Mouse (Mus musculus) embryo, embryonic 10 days (tissue): ENCODE measurements around the gene Ttc37.

ENCODE experiments used
- DNase-seq: peaks from one replicate; pipeline ENCODE4 v3.0.0-alpha.2; 2015; ENCODE audit warnings: low spot score

The Ttc37 gene

DNA sequence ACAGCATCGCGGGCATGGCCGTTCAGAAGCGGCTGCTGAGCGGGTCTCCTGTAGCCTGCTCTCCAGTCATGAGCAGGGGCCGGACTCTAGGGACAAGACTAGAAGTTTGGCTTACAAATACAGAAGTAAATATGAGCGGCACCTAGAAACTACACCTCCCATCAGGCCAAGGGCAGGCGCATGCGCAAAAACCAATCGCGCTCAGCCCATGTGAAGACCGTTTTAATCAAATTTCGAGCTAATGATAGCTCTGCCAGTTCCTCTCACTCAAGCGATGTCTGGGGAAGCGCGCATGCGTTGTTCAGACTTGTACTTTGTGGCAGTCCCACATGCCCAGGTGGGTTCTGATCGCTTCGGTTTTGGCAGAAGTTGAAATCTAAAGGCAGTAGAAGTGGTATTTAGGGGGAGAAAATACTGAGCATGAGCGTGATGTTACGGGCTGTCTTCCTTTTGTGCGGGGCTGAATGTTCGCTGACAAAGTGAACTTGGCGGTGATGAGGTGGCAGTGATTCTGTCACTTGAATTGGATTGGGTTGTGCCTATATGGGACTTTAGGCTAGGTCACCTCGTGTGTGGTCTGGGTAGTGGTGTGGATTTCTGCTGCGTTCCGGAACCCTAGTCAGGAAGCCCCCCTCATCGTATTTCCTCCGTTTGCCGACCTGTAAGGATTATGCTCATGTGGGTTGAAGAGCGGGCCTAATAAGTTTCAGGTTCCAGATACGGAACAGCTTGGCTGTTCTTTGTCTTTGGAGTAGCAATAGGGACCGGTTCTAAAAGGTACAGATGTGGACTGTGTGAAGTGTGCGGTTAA is at the start of gene Ttc37, which contains the start of gene Arsk:
Gene Ttc37 (plus strand): TSS at position 242 of the 811 bp plus-strand sequence.
Gene Arsk (minus strand): TSS at position 168 of the 811 bp plus-strand sequence.
- DNase-seq = peak; percentile 99

DNA sequence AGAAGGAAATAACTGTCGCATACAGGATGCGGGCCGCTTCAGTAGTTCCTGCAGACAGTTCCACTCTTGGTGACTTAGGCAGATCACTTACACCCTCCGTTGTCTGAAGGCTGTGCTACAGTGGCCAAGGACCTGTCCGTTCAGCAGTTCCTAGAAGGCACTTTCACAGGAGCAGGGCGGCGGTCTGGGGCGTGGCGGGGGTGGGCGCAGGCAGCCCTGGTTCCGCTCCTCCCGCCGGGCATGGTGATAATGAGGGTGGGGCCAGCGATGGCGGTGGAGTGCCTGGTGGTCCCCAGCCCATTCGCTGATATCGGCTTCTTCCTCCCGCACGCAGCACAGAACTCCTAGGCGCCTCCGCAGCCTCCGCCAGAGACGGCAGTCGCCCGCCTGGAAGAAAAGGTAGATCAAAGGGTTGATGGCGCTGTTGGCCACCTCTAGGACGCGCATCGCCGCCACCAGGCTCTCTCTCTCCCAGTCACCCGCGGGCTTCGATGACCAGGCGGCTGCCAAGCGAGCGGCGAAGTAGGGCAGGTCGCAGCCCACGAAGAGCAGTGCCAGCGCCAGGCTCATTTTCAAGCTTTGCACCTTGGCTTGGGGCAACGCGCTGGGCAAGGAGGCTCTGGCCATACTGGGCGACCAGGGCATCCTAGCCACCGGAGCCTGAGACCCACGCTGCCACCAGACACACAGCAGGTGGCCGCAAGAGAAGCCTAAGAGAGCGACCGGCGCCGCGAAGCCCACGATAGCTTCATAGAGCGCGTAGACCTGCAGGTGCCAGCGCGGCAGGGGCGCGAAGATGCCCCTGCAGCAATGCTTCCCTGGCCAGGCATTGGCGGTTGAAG is 42.9 kb upstream of the Ttc37 start:
- DNase-seq = peak; percentile 48

DNA sequence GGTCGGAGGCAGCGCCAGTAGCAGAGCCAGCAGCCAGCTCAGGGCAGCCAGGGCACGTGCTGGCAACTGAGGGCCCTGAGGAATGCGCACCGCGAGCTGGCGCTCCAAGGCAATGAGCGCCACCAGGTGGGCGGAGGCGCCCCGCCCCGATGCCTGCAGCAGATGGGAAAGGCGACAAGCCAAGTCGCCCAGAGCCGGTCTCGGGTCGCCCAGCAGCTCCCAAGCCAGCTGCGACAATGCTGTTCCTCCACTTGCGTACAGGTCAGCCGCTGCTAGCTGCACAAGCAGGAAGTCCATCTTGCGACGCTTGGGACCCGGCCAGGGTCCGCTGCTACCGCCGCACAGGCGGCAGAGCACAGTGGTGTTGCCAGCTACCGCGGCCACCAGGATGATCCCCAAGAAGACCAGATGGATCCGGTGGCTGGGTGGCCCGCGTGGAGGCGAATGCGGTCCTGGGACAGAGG is 42.2 kb upstream of the Ttc37 start:
- peak; percentile 86 for DNase-seq

DNA sequence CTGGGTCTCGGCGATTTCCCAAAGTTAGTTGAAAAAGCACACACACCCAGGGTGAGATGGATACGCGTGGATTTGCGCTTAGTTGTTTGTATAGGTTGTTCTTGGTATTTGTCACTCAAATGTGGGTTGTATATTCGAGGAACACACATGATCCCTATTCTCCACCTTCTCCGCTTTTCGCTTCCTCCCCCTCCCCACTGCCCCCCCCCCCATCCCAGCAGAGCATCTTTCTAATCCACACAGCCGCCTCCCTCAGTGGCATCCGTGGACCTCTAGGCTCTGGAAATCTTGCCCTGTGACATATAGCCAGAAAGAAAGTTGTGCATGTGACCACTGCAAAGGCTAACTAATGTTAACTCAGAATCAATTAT is 41.7 kb upstream of the Ttc37 start, which contains the start of gene Gpr150:
Gene Gpr150 (minus strand): TSS at position 101 of the 371 bp plus-strand sequence.
- no peak for DNase-seq

DNA sequence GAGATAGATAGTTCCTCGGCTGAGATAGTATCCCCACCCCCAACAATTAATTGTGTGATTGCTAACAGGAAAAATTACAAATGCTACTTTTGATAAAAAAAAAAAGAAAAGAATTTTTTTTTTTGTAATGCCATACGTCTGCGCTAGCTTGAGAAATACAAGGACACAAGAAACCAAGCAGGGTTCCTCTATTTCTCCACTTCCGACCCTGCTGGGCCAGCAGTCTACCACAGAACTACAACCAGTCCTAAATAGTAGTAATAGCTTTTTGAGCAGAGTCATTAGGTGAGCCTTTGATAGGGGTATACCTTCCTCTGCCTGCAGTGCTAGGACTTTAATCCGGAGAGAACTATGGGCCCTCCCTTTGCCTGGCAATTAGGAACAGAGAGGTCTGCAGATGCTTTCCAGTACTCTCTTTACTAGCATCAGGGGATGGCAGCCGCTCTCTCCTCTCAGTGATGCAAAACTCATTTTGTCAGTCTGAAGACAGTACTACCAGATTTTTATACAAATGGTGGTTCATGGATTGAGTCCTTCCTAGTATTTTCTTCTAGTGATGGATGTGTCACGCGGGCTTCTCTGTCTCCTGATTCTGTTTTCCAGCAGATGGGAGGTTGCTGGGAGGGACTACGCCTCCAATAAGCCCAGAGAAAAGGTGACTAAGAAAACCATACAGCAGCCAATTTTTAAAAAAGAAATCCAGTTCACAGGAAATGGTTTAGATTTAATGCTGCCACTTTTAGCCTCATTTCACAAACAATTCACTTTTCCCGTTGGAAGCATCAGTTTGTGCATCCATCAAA is 41.1 kb upstream of the Ttc37 start:
- no peak for DNase-seq

DNA sequence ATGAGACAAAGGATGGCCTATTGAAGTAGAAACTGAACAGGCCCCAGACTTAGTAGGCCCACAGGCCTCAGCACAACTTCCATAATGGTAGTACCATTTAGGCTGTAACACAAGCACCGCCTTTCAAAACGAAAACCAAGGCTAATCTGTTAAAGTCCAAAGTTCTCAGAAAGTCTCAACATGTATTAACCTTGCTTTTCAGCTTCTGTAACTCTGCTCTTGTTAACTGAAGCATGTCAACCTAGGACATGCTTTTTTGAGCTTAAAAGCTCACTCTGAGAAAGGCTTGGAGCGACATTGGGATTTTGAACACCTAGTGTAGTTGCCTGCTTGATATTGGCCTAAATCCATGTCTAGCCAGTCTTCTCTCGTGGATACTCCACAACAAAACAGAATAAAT is 38.9 kb upstream of the Ttc37 start:
- no peak for DNase-seq

DNA sequence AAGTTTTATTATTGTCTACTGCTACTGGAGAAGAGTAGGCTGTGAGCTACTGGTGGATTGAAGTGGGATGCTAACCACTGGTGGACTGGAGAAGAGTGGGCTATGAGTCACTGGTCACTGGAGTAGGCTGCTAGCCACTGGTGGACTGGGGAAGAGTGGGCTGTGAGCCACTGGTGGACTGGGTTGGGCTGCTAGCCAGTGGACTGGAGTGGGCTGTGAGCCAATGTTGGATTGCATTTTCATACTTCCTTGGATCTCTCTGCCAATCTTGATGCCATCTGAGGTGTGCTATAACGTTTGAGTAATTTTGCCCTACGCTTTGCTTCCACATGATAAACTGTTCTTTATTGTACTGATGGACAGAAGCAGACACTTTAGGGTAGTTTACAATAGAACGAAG is 36.4 kb upstream of the Ttc37 start:
- no peak for DNase-seq

DNA sequence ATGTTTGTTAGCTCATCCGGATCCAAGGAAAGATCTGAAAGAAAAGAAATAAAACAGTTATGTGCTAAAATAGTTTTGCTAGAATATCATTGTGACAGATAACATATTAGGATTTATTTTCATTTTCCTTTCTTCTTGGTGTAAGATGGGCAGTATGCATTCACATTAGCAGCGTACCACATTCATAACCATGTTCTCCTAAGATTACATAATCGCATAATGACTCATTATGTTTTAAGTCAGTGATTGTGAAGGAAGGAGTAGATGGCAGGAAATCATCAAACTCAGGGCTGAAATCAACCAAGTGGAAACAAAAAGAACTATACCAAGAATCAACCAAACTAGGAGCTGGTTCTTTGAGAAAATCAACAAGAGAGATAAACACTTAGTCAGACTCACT is 36.0 kb upstream of the Ttc37 start:
- DNase-seq = no peak

DNA sequence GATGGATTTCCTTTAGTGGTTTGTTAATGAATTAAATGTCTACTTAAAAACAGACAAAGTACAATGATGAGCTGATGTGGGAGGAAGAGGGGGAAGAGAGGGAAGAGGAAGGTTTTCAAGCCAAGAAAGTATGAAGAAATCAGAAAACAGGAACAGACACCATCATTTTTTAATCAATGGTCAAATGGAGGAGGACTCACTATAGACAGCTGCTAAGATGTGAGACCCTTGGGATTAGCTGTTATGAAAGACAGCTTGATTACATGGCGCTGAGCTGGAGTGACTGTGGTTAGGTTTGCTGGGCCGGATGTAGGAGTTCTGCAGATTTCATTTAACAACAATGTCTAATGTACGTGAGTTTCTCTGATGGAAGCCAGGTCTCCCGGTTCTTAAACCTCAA is 35.0 kb upstream of the Ttc37 start:
- no peak for DNase-seq

DNA sequence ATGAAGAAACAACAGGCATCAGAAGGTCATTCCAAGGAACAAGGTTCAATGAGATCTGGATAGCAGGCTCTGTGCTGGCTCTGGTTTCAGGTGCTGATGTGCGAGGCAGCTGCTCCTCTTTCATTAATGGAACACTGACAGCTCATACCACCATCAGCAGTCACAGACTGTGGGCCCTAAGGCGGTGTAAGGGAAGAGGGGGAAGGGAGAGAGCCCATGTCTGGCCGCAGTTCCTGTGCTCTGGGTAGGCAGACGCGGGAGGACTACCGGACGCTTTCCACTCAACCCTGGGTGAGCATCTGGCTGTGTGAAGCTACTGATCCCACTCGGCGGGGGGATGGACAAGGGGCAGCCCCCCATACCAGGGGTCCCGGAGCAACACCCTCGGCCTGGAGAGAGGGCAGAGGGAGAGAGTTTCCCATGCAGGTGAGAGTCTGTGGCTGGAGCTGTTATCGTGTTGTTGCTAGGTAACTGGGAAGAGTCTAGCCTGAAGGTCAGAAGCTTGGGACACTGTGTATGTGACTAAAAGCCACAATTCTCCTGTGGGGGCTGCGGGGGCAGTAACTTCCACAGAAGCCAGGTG is 34.1 kb upstream of the Ttc37 start:
- peak; percentile 7 for DNase-seq

DNA sequence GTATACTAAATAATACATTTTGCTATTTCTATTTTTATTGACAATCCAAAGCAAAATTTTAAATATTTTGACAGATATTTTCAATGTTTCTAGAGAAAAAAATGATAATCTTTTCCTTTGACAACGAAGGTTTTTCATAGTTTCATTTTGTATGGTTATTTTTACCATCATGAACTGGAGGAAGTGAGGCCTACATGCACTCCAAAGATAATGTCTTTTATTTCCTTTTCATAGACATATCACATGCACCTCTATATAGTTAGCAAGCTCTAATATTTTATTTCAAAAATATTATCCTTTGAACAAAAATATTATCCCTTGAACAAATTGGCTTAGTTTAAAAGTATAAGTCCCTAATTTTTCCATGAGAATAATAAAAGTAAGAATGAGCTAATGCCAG is 24.2 kb upstream of the Ttc37 start:
- no peak for DNase-seq

DNA sequence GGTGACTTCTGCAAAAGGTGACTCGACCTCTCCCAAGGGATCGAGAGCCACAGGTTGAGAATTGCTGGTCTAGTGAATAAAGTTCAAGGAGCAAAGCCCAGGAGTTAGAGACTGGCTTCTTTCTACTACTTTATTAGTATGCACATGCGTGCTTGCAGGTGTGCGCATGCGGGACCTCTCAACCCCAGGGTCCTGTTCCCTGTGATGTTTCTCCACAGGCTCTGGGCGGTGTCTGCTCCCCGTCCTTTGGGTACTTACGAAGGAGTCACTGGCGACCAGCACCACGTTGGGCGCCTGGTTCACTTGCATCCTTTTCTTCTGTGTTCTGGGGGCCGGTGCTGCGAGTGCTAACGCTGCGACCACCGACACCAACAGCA is 430 bp upstream of the Ttc37 start:
- DNase-seq = peak; percentile 56

DNA sequence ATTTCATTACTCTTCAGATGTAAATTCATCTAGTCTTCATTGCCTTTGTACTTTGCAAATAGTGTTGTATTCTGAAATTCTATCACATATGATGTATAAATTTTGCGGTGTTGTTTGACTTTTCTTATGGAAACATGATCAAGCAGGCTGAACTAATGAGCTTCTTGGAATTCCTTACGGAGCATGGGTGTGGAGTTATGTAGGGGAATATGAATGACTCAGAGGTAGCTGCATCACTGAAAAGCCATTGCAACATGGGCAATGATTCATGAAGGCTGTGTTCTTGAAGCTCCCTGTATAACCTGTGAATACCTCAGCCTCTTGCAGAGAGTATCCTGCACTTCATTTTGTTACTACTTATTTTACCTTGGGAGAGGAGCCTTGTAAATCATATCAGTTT is 3.5 kb downstream of the Ttc37 start:
- no peak for DNase-seq

DNA sequence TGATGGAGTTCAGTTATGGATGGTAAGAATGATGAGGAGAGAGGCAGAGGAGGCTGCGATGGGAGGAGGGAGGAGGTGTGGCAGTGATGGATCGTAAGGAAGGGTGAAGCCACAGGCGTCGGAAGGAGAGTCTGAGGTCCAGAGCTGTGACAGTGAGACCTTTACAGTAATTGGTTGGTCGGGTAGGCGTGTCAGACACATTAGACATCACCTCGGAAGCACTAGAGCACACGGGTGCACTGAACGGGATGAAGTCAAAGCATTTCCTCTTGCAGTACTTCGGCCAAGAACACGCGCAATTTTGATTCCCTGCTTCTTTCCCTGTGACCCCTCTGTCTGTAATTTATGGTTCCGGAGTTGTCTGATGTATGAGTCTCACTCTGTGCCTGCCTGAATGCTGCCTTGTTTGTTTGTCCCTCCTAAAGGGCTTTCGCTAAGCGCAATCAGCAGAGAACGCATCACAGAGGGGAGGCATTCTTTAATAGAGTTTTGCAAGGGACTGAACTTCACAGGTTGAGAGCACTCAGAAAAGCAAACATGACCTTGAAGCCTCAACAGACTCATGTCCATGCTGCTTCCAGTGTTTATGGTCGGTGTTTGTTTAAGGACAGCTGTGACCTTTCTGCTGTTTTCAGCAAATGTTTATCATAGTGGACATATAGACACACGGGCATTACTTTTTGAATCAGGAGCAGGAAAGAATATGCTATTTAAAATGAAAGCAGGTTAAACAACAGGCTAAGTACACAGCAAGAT is 10.7 kb downstream of the Ttc37 start:
- DNase-seq = no peak

DNA sequence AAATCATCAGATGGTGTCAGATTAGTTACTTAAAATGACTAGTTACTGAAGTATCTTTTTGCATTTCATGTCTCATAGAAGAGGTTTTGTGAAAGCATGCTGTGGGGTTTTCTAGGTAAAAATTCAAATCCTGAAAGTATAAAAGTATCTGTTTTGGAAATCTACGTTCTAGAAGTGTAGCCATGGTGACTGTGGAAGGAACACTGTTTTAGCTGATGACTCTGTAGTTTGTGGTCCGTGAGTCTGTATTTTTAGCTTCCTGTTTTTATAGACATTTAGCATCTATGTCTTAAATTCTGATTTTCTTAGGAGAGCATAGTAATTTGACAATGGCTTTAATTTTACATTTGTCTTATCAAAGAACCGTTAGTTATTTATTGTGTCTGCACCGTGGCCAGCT is 30.3 kb downstream of the Ttc37 start:
- DNase-seq = no peak

DNA sequence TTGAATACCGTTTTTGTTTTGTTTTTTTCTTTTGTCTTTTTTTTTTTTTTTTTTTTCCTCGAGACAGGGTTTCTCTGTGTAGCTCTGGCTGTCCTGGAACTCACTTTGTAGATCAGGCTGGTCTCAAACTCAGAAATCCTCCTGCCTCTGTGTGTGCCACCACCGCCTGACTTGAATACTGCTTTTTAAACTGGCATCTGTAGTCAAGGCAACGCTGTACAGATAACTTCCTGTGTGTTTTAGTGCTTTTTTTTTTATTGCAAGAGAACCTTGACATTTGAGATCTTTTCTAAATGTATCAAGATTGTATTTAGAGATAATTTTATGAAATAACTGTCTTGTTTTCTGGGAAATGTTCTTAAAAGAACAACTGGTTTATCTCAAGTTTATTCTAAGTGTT is 33.9 kb downstream of the Ttc37 start:
- no peak for DNase-seq

DNA sequence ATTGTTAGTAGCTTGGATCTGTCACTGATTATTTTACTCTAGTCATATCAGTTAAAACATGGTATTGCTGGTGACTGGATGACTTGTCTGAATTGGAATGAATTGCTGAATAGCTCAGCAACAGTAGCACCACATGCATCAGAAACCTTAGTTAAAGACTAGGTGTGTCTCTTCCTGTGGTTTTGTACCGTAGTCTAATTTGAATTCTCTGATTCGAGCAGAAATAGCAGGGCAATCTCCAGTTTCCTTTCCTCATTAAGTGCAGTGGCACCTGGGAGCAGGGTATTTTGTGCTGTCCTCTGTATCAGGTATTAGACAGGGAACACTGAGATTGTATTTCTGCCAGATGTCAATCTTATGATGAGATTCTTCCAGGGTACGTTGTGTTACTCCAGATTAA is 40.3 kb downstream of the Ttc37 start:
- no peak for DNase-seq

DNA sequence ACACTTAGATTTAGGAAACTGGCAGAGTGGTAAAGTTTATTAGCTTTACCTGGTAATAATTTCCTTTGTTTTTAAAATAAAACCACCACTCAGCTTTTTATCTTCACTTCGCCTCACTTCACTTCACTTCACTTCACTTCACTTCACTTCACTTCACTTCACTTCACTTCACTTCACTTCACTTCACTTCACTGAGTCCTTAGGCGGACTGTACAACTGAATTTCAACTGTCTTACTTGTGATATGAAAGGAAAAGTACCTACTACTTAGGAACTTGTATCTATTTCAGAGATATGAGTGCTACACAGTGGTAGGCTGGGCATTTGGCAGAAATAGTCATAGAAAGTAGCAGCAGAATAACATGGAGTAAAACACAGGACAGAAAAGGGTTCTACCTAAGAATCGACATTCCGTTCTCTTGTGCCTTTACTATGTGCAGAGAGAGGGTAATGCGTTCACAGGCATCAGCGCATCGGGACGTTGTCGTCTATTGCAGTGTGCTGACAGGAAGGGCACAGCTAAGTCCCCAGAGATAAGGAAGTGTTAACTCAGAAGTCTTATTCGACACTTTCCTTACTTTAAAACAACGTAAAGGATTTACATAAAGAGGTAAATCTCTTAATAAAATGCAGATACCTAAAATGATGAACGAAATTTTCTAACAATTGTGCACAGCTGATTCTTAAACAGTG is 42.7 kb downstream of the Ttc37 start:
- no peak for DNase-seq

DNA sequence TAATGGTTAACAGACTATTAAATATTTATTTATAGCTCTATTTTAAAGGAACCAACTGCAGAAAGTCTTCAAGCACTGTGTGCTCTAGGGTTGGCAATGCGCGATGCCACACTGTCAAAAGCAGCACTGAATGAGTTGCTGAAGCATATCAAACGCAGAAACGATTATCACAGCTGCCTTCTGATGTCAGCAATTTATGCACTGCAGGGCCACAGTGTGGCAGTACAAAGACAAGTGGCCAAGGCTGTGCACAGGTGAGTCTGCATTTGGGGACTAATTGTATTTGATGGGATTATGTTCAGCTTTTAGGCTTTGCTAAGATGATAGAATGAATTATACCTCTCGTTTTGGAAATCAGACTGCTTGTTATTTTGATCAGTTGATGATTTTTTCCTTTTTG is 51.9 kb downstream of the Ttc37 start:
- DNase-seq = no peak

DNA sequence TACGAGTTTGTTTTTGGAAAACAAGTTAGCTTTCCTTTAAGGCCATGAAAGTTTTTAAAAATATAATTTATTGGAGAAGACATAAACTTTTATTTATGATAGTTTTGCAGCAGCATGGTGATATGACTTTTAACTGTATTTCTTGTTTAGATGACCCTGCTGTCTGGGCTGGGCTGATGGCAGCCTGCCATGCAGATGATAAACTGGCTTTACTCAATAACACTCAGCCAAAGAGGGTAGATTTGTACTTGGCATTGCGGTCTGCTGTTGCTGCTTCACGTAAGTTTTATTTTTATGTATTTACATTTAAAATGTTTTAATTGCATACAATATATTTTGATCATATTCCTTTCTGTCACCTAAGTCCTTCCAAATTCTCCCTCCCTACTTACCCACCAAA is 58.6 kb downstream of the Ttc37 start:
- no peak for DNase-seq

DNA sequence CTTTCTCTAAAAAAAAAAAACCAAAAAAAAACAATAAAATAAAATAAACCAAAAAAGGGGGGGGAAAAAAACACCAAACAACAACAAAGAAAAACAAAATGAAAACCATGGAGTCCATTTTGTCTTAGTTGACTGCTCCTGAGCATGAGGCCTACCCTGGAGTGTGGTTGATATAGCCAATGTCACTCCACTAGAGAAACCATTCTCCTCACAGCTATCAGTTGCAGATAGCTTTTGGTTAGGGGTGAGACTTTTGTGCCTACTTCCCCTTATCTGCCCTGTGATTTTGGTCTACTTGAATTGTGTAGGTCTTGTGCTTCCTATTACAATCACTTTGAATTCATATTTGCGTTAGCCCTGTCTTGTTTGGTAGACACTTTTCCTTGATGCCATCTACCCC is 59.0 kb downstream of the Ttc37 start:
- DNase-seq = no peak
